ENCODE assay signal across 14 mouse cellular contexts in genomic region chr17:37218486-37218885, GRCm38 (mm10). TPM values are rescaled to one million over a fixed set of nuclear protein-coding genes. Genes with fewer than 3 reads are reported as not detected.
DNase-seq lines count a peak whose midpoint lies in the region.
"Had no signal": no experiment of that assay in that cellular context is flagged by ENCODE, and none has a peak within 500 bp of the region (broad histone marks: within the 10 kb centered on the region; RNA-seq: fewer than 3 reads in every experiment).

No protein-coding gene starts in this region.

- peak; percentile 90 for DNase-seq in heart, adult 11 months
- no peak for DNase-seq in heart, postnatal 14 days
- DNase-seq in lung, adult 18-20 months, result peak; percentile 11 to 29
- no peak for DNase-seq in lung, postnatal 4 days
- peak; percentile 91 for DNase-seq in NIH3T3 (ENCODE audit: low read depth)
- peak; percentile 48 for DNase-seq in gastrocnemius, postnatal 14 days
- DNase-seq in natural killer cell, adult 2 months (ENCODE audit: low spot score in 2 of 2), result no peak
- DNase-seq: cerebellum, adult 11-12 months; cerebellum, postnatal 36 days; liver; thymus, postnatal 4 days had no signal

- intact Hi-C loops in heart, postnatal 14 days (cut with DNase I), result no loop called here
- intact Hi-C loops in gastrocnemius, postnatal 14 days (cut with DNase I; ENCODE audit: low total_unique reads), result no loop called here

RNA-seq across cellular contexts. Expression of gene Olfr96, which starts 1.5 kb away (rescaled TPM):
- not detected for total RNA-seq in heart, postnatal 14 days (2021)
- not detected for total RNA-seq in gastrocnemius, postnatal 14 days (2021)
- total RNA-seq: G1E; layer of hippocampus, postnatal 25 days; left cerebral cortex, postnatal 25 days had no signal

RNA-seq across cellular contexts. Expression of gene Olfr95, which starts 5.6 kb away (rescaled TPM):
- not detected for total RNA-seq in heart, postnatal 14 days (2021)
- total RNA-seq in gastrocnemius, postnatal 14 days (2021), result not detected
- total RNA-seq: layer of hippocampus, postnatal 25 days; left cerebral cortex, postnatal 25 days had no signal

RNA-seq across cellular contexts. Expression of gene Olfr94, which starts 17.7 kb away (rescaled TPM):
- total RNA-seq in heart, postnatal 14 days (2021), result not detected
- not detected for total RNA-seq in gastrocnemius, postnatal 14 days (2021)
- total RNA-seq: layer of hippocampus, postnatal 25 days; left cerebral cortex, postnatal 25 days had no signal

RNA-seq across cellular contexts. Expression of gene Olfr97, which starts 18.6 kb away (rescaled TPM):
- not detected for total RNA-seq in heart, postnatal 14 days (2021)
- total RNA-seq in gastrocnemius, postnatal 14 days (2021), result not detected
- total RNA-seq: layer of hippocampus, postnatal 25 days; left cerebral cortex, postnatal 25 days had no signal

RNA-seq across cellular contexts. Expression of gene Ubd, which starts 24.8 kb away (rescaled TPM):
- under 1 TPM in 1 of 2 experiments, not detected in 1; 0.80 TPM for total RNA-seq in heart, postnatal 14 days (2021)
- not detected for total RNA-seq in gastrocnemius, postnatal 14 days (2021)
- total RNA-seq: G1E; layer of hippocampus, postnatal 25 days; left cerebral cortex, postnatal 25 days had no signal

Comparison
In these comparisons a context has a peak if more than half of its experiments do, and no peak if none do; other contexts are left out.
1. DNase-seq: peak in heart, adult 11 months (single experiment), lung, adult 18-20 months (2 of 2), NIH3T3 (single experiment) and gastrocnemius, postnatal 14 days (single experiment); none in heart, postnatal 14 days (0 of 2), lung, postnatal 4 days (0 of 2) and natural killer cell, adult 2 months (0 of 2).